Mouse (Mus musculus) intestine, postnatal 0 days (tissue): ENCODE measurements at regions not wholly inside any gene's neighbourhood (a gene's known extent, or its start where the extent isn't known, plus 50 kb on each side); places are given as distances from the start of the nearest gene placed in this dataset.

Experiments used
- ATAC-seq: fragments of 200-750 bp; cut with Nextera tagmentation; 2 replicates; pipeline ENCODE4 v1.8.0; 2017; ENCODE audit warnings: mild to moderate bottlenecking, moderate TSS enrichment, moderate library complexity
- H3K27ac ChIP-seq: fragments of 300-500 bp; sonication (generic); 2 replicates; pipeline ENCODE4 v1.5.1; 2014; ENCODE audit warnings: mild to moderate bottlenecking, low read depth, low read length, moderate library complexity
- H3K27me3 ChIP-seq: fragments of 300-500 bp; sonication (generic); replicated peaks from 2 replicates; pipeline ENCODE4 v1.6.1; 2014; ENCODE audit warnings: low read length, mixed read lengths; ENCODE audit not compliant: control insufficient read depth, insufficient read depth
- H3K36me3 ChIP-seq: fragments of 300-500 bp; sonication (generic); 2 replicates; pipeline ENCODE4 v1.6.1; 2014; ENCODE audit warnings: mild to moderate bottlenecking, moderate library complexity; ENCODE audit not compliant: control insufficient read depth, insufficient read depth
- H3K4me1 ChIP-seq: fragments of 300-500 bp; sonication (generic); replicated peaks from 2 replicates; pipeline ENCODE4 v1.6.1; 2014; ENCODE audit warnings: antibody characterized with exemption, low read length, mixed read lengths; ENCODE audit not compliant: control insufficient read depth, insufficient read depth
- H3K4me2 ChIP-seq: fragments of 300-500 bp; sonication (generic); replicated peaks from 2 replicates; pipeline ENCODE4 v1.6.1; 2014; ENCODE audit warnings: low read depth, mild to moderate bottlenecking, moderate library complexity
- H3K4me3 ChIP-seq: fragments of 300-500 bp; sonication (generic); 2 replicates; pipeline ENCODE4 v1.5.1; 2014; ENCODE audit warnings: low read depth, low read length
- H3K9ac ChIP-seq: fragments of 300-500 bp; sonication (generic); 2 replicates; pipeline ENCODE4 v1.6.1; 2014; ENCODE audit warnings: mild to moderate bottlenecking, low read depth, low read length
- H3K9me3 ChIP-seq: fragments of 300-500 bp; sonication (generic); 2 replicates; pipeline ENCODE4 v1.6.1; 2016; ENCODE audit warnings: mixed run types; ENCODE audit not compliant: control insufficient read depth
- CTCF ChIP-seq: sonication (generic); IDR thresholded peaks from 2 replicates; pipeline ENCODE4 v1.5.1; 2016; ENCODE audit warnings: low read depth, mild to moderate bottlenecking, control low read depth, antibody characterized with exemption, moderate library complexity
- WGBS: fragments of 180-500 bp; shearing (Covaris S2); extraction: QIAGEN DNeasy Blood & Tissue Kit; methylation state at CpG from one replicate; pipeline ENCODE4 v1.1.7; 2014; 5-methylcytosine and 5-hydroxymethylcytosine counted together

DNA sequence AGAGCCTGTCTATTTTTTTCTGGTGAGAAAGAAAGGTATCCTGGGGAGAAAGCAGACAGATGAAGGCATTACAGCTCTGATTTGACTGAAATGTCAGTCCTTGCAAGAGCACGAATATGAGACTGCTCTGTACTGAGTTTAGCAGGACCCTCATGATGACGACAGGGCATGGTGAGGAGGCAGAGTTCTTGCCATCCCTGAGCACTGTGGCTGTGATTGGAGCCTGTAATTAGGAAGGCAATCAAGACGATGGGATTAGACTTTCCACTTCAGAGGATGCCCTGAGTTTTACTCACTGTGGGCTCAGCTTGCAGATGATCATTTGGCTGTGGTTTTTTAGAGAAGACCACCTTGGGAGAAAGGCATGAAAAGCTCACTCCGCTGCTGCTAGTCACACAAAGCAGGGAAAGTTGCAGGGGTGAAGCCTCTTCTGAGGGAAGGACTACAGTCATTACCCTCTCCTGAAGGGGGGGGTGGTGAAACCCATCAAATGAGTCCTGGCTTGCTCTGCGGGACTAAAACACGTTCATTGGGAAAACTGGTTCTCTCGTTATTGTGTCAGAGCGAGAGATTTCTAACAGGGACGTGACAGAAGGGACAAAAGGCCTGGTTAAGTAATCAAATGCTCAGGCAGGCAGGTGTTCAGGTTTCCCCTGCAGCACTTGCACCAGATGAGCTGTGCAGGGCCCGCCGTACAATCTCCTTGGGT is 132.9 kb upstream of the Fam241a start:
- WGBS, result 53% methylated on average over 11 of the region's 11 CpGs
- no peaks in the 10 kb centered on the region for H3K4me1 ChIP-seq
- H3K36me3 ChIP-seq, result no peaks in the 10 kb centered on the region
- H3K27ac ChIP-seq, result no peak overlapping the region
- H3K4me2 ChIP-seq, result no peak overlapping the region
- no peak for TF ChIP-seq CTCF
- ATAC-seq, result no peak
- H3K4me3 ChIP-seq, result no peak overlapping the region
- H3K27me3 ChIP-seq, result no peaks in the 10 kb centered on the region
- no peak overlapping the region for H3K9ac ChIP-seq
- no peaks in the 10 kb centered on the region for H3K9me3 ChIP-seq

- no peak for ATAC-seq
- H3K4me1 ChIP-seq, result no peaks in the 10 kb centered on the region
- H3K9ac ChIP-seq, result no peak overlapping the region
- no peak overlapping the region for H3K27ac ChIP-seq
- H3K36me3 ChIP-seq, result no peaks in the 10 kb centered on the region
- no peak for TF ChIP-seq CTCF
- H3K9me3 ChIP-seq, result no peaks in the 10 kb centered on the region
- H3K4me3 ChIP-seq, result no peak overlapping the region
- H3K27me3 ChIP-seq, result no peaks in the 10 kb centered on the region
- no peak overlapping the region for H3K4me2 ChIP-seq
- 90% methylated on average over 12 of the region's 12 CpGs for WGBS
These were observed 128.7 kb upstream of the Fam241a start for GRCm38 (mm10) chr3:128024856-128025255.

DNA sequence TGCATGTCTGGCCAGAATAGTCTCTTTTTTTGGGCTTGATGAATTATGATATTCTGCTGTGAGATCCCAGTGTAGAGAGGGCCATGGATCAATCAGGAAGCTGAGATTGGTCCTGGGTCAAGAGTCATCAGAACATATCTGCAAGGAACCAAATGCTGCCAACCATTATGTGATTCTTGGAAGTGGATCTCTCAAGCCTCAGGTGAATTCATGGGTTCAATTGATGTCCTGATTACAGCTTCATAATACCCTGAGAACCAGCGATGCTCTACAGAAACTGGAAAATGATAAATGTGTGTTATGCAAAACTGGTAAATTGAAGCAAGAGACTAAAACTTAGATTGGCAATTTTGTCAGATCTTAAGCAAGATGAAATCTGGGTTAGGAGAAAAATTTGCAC is 118.8 kb upstream of the Fam241a start:
- Histone ChIP-seq H3K27ac (no peak overlapping the region), H3K4me3 (no peak overlapping the region), H3K4me1 (no peaks in the 10 kb centered on the region), H3K9me3 (no peaks in the 10 kb centered on the region), H3K9ac (no peak overlapping the region), H3K36me3 (no peaks in the 10 kb centered on the region), H3K4me2 (no peak overlapping the region), H3K27me3 (no peaks in the 10 kb centered on the region)
- WGBS, result 90% methylated on average over 1 of the region's 1 CpGs
- no peak for TF ChIP-seq CTCF
- no peak for ATAC-seq

DNA sequence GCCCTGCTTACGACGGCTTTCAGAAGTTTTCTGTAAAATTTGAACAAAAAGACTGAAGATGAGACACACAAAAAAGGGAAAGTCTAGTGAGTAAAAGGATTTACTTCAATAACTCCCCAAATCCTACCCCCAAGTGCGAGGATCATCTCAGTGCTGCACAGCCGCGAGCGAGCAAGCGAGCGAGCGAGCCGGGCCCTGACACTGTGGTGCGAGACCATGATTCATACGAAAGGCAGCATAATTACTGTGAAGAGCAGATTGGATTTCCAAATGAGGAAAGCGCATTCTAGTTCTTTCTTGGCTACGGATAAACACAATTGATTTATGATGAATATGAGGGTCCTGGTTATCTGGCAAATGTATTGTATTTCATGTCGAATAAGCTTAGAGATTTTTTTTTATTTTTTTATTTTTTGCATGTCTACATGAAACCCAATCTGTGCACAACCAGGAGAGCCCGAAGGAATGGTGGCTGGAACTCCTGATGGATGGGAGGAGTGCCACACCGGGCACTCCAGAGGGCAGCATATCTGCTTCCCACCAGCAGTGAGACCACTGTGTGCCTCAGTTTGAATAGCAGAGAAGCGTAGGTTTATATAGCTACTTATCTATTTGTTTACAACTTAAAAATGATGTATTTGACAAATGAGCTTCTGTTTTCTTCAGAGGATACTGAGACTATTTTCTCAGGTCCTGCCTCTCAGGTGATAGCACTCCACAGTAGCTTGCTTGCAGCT is 106.9 kb upstream of the Fam241a start:
- WGBS, result 73% methylated on average over 18 of the region's 18 CpGs

DNA sequence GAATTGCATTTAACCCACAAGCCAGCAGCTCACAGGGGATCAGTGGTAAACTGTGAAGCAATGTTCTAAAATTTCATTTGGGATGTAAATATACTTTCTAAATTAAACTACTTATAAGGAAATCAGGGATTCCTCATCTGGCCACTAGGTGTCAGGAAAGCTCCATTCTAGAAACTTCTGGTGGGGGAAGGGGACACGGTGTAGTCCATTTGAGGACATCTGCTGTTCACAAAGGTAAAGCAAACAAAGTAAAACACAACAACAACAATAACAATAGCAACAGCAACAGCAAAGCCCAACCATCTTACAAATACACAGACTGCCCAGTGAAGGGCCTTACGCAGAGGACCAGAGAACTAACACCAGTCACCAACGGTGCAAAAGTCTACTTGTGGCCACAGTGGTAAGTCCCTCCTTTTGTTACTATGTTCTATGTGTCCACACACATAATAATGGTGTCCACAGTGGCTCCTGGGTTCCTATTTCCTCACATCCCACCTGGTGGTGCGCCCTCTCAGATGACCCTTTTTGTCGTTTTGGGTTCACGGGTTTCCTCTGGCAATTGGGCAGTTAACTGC is 105.9 kb upstream of the Fam241a start:
- no peaks in the 10 kb centered on the region for H3K27me3 ChIP-seq
- WGBS, result 78% methylated on average over 6 of the region's 6 CpGs
- TF ChIP-seq CTCF, result peak; percentile 90
- H3K4me1 ChIP-seq, result no peaks in the 10 kb centered on the region
- no peaks in the 10 kb centered on the region for H3K36me3 ChIP-seq
- H3K9ac ChIP-seq, result no peak overlapping the region
- H3K9me3 ChIP-seq, result no peaks in the 10 kb centered on the region
- no peak for ATAC-seq
- no peak overlapping the region for H3K4me2 ChIP-seq
- no peak overlapping the region for H3K4me3 ChIP-seq
- H3K27ac ChIP-seq, result no peak overlapping the region

More for the DNA sequence above, 106.9 kb upstream of the Fam241a start:
- Histone ChIP-seq H3K27me3 (no peaks in the 10 kb centered on the region), H3K4me3 (no peak overlapping the region), H3K9me3 (no peaks in the 10 kb centered on the region), H3K27ac (no peak overlapping the region), H3K4me2 (no peak overlapping the region), H3K4me1 (no peaks in the 10 kb centered on the region), H3K9ac (no peak overlapping the region), H3K36me3 (no peaks in the 10 kb centered on the region)
- no peak for TF ChIP-seq CTCF
- no peak for ATAC-seq

- no peaks in the 10 kb centered on the region for H3K27me3 ChIP-seq
- TF ChIP-seq CTCF, result no peak
- no peak overlapping the region for H3K9ac ChIP-seq
- H3K4me2 ChIP-seq, result no peak overlapping the region
- no peak overlapping the region for H3K4me3 ChIP-seq
- H3K27ac ChIP-seq, result no peak overlapping the region
- no peaks in the 10 kb centered on the region for H3K9me3 ChIP-seq
- no peaks in the 10 kb centered on the region; the same call in 1 of the 2 replicates for H3K4me1 ChIP-seq
- H3K36me3 ChIP-seq, result no peaks in the 10 kb centered on the region
- WGBS, result 19% methylated on average over 7 of the region's 7 CpGs
- no peak for ATAC-seq
These were observed 99.6 kb upstream of the Fam241a start for GRCm38 (mm10) chr3:127995678-127996077.
